Mouse (Mus musculus) stomach, embryonic 15.5 days (tissue): ENCODE measurements around the gene Il21. TPM values are rescaled to one million over a fixed set of nuclear protein-coding genes. Genes with fewer than 3 reads are reported as not detected.

Experiments
- ATAC-seq: fragments of 200-750 bp; cut with Nextera tagmentation; 2 replicates; pipeline ENCODE4 v1.8.0; 2017; ENCODE audit warnings: low read depth, moderate number of reproducible peaks, moderate TSS enrichment; ENCODE audit not compliant: insufficient read depth, low FRiP score
- H3K27ac ChIP-seq: fragments of 300-500 bp; sonication (generic); 2 replicates; pipeline ENCODE4 v1.5.1; 2015; ENCODE audit warnings: mild to moderate bottlenecking, inconsistent platforms
- H3K27me3 ChIP-seq: fragments of 300-500 bp; sonication (generic); replicated peaks from 2 replicates; pipeline ENCODE4 v1.6.1; 2015; ENCODE audit warnings: inconsistent platforms
- H3K36me3 ChIP-seq: fragments of 300-500 bp; sonication (generic); 2 replicates; pipeline ENCODE4 v1.6.1; 2015; ENCODE audit warnings: inconsistent platforms
- H3K4me1 ChIP-seq: fragments of 300-500 bp; sonication (generic); 2 replicates; pipeline ENCODE4 v1.6.1; 2015; ENCODE audit warnings: inconsistent platforms
- H3K4me2 ChIP-seq: fragments of 300-500 bp; sonication (generic); 2 replicates; pipeline ENCODE4 v1.6.1; 2015; ENCODE audit warnings: mild to moderate bottlenecking, inconsistent platforms
- H3K4me3 ChIP-seq: fragments of 300-500 bp; sonication (generic); replicated peaks from 2 replicates; pipeline ENCODE4 v1.5.1; 2015; ENCODE audit warnings: inconsistent platforms
- H3K9ac ChIP-seq: fragments of 300-500 bp; sonication (generic); 2 replicates; pipeline ENCODE4 v1.6.1; 2015; ENCODE audit warnings: inconsistent platforms
- H3K9me3 ChIP-seq: fragments of 300-500 bp; sonication (generic); 2 replicates; pipeline ENCODE4 v1.6.1; 2016; ENCODE audit warnings: inconsistent platforms
- WGBS: fragments of 180-500 bp; shearing (Covaris S2); methylation state at CpG from one replicate; pipeline ENCODE4 v1.1.7; 2015; 5-methylcytosine and 5-hydroxymethylcytosine counted together
- polyA plus RNA-seq: library from polyadenylated mRNA; unstranded; fragments of >200 nt; fragmentation: Nextera tagmentation; extraction: Ambion mirVana; gene quantifications from 2 replicates; pipeline ENCODE4 v1.2.1, GENCODE M21; 2015

The Il21 gene
- polyA plus RNA-seq: not detected in 2 replicates

DNA sequence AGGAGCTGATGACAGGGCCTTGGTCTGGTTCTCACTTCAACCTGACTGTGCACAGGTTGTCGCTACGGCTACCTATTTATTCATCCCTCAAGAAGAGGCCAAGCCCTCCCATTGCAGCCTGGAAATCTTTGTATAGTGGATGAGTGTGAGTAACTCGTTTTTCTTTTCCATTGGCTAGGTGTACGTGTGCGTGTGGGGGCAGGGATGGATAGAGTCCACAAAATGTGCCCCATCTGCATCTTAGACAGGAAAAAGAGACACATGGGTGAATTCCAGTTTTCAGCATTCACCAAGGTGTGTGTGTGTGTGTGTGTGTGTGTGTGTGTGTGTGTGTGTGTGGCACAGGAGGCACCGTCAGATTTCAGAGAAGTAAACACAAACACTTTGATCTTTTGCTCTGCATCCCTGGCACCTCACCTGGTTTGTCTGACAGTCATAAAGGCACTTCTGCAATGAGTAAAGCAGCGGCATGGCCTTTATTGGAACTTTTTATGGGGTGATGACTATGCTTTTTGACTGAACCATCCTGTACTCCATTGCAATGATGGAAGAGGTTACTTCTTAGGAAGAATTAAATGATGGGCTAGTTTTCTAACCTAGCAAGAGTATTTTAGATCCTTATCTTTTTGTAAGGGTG is at the start of gene Il21:
TSS of gene Il21 (minus strand) at position 51 of the 637 bp plus-strand sequence.
- no peaks in the 10 kb centered on the region for H3K9me3 ChIP-seq
- no peak within 1 kb of the TSS for H3K27ac ChIP-seq
- no peak within 1 kb of the TSS for H3K4me3 ChIP-seq
- no peak within 1 kb of the TSS for H3K9ac ChIP-seq
- H3K27me3 ChIP-seq: no peaks in the 10 kb centered on the region
- no peaks in the 10 kb centered on the region for H3K36me3 ChIP-seq
- no peak for ATAC-seq
- no peaks in the 10 kb centered on the region for H3K4me1 ChIP-seq
- WGBS: 76% methylated on average over 7 of the region's 7 CpGs
- H3K4me2 ChIP-seq: no peak within 1 kb of the TSS

DNA sequence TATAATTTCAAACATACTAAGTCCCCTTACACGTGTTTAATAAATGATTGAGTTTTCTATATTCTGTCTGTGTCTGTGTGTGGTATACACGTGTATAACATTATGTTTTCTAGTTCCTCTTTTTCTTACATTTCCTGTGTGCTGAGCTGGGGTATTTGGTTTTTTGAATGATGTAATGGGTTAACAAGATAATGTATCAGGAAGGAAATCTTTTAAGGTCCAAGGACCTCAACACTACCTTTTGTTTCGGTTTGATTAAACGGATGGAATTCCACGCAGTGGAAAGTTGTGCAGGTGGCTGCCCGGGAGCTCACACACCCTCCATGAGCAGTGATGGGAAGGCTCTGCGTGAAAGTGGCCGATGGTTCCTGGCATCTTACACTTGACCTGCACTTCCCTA is 48.4 kb upstream of the Il21 start:
- H3K4me1 ChIP-seq: no peaks in the 10 kb centered on the region
- WGBS: 64% methylated on average over 8 of the region's 8 CpGs
- H3K36me3 ChIP-seq: no peaks in the 10 kb centered on the region
- H3K9me3 ChIP-seq: no peaks in the 10 kb centered on the region
- no peaks in the 10 kb centered on the region for H3K27me3 ChIP-seq
- no peak for ATAC-seq
- no peak overlapping the region for H3K4me2 ChIP-seq
- no peak overlapping the region for H3K4me3 ChIP-seq
- no peak overlapping the region for H3K9ac ChIP-seq
- H3K27ac ChIP-seq: no peak overlapping the region

DNA sequence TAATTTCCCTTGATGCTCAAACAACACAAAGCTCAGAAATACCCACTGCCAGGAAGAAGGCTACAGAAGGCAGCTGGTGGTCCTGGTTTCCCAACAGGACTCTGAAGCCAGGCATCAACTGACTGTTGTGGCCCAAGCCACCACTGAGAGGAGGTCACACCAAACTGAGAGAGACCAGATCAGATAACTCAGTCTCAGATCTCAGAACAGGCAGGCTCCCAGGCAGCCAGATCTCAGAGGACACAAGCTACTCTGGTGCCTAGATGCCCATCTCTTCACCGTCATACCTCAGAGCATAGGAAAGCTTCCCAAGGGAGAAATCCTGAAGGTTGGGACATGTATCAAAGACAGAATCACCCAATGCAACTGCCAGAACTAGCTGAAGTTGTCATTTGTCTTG is 47.8 kb upstream of the Il21 start:
- H3K4me3 ChIP-seq: no peak overlapping the region
- H3K36me3 ChIP-seq: no peaks in the 10 kb centered on the region
- no peaks in the 10 kb centered on the region for H3K4me1 ChIP-seq
- H3K4me2 ChIP-seq: no peak overlapping the region
- H3K9ac ChIP-seq: no peak overlapping the region
- H3K27me3 ChIP-seq: no peaks in the 10 kb centered on the region
- WGBS: 91% methylated on average over 1 of the region's 1 CpGs
- ATAC-seq: no peak
- H3K9me3 ChIP-seq: no peaks in the 10 kb centered on the region
- H3K27ac ChIP-seq: no peak overlapping the region

DNA sequence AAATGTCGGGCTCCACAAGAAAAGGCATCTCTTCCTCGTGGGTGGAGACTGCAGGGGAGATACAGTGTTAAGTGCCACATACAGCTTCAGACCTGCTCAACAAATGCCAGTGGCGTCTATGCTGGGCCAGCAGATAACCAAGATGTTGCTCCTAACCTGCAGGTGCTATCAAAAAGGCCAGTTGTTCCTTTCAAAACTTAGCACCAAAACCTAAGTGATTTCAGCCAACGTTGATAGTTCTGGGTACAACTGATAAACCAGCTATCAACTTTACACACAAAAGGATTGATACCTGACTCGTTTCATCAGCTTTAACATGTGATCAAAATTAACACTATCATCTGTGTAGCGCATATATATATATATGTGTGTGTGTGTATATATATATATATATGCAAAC is 42.2 kb upstream of the Il21 start:
- no peak overlapping the region for H3K9ac ChIP-seq
- H3K9me3 ChIP-seq: no peaks in the 10 kb centered on the region
- no peaks in the 10 kb centered on the region for H3K36me3 ChIP-seq
- no peak; the same call in 1 of the 2 replicates for ATAC-seq
- no peaks in the 10 kb centered on the region for H3K4me1 ChIP-seq
- H3K27me3 ChIP-seq: no peaks in the 10 kb centered on the region
- 69% methylated on average over 6 of the region's 6 CpGs for WGBS
- H3K4me2 ChIP-seq: no peak overlapping the region
- H3K4me3 ChIP-seq: no peak overlapping the region
- no peak overlapping the region for H3K27ac ChIP-seq

DNA sequence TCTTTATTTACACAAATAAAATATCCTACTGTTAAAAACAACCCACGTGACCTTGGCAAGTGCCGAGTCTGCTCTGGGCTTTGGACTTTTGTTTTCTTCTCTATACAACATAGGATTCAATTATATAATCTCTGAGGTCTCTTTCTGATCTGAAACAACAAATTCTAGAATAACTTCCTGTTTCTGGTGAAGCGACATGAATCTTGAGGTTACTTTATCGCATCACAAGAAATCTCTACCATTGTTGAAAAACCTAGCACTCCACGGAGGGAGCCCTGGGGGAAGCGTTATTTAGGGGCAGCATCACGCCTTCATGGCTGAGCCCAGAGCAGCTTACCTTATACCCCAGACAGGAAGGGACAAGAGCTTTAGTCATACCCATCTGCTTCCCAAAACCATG is 40.7 kb upstream of the Il21 start:
- no peaks in the 10 kb centered on the region for H3K9me3 ChIP-seq

DNA sequence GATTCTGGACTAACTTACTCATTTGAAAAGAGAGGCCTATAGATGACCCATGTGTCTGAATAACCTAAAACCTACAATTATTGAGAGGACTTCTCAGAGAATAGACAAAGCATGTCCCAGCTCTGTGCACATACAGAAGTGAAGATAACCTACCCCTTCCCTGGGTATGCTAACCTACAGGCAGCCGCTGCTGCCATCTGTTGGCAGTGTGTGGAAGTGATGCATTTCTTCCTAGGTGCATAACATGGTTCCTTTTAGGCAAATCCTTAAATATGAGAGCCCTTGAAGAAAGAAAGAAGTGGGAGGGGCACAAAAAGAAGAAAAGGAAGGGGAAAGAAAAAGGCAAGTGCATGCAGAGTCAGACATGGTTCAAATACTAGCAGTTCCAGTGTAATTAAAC is 38.8 kb upstream of the Il21 start:
- Histone ChIP-seq H3K36me3 (no peaks in the 10 kb centered on the region), H3K9me3 (no peaks in the 10 kb centered on the region), H3K9ac (no peak overlapping the region), H3K4me1 (no peaks in the 10 kb centered on the region), H3K27me3 (no peaks in the 10 kb centered on the region), H3K27ac (no peak overlapping the region), H3K4me2 (no peak overlapping the region), H3K4me3 (no peak overlapping the region)
- 3% methylated on average over 1 of the region's 1 CpGs for WGBS
- no peak for ATAC-seq

More for the DNA sequence above, 40.7 kb upstream of the Il21 start:
- Histone ChIP-seq H3K4me2 (no peak overlapping the region), H3K27me3 (no peaks in the 10 kb centered on the region), H3K36me3 (no peaks in the 10 kb centered on the region), H3K4me1 (no peaks in the 10 kb centered on the region), H3K9ac (no peak overlapping the region), H3K27ac (no peak overlapping the region), H3K4me3 (no peak overlapping the region)
- no peak for ATAC-seq
- WGBS: 77% methylated on average over 7 of the region's 7 CpGs

DNA sequence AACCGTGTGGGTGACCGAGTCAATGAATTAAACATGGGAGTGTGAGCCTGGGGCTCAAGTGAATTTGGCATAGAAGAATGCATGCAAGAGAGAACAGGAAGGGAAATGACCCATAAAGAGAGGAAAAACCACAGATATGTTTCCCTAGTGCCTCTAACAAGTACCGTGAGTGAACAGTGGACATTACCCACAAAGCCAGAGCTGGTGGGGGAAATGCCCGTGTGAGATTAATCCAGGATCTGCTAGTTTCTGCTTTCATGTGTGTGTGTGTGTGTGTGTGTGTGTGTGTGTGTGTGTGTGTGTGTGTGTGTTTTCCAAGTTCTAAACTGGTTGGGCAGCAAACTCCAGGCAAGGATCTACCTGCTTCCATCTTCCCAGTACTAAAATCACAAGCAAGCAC is 37.5 kb upstream of the Il21 start:
- H3K36me3 ChIP-seq: no peaks in the 10 kb centered on the region
- H3K4me3 ChIP-seq: no peak overlapping the region
- H3K4me1 ChIP-seq: no peaks in the 10 kb centered on the region
- no peak overlapping the region for H3K27ac ChIP-seq
- no peak for ATAC-seq
- no peaks in the 10 kb centered on the region for H3K27me3 ChIP-seq
- no peak overlapping the region for H3K4me2 ChIP-seq
- no peaks in the 10 kb centered on the region for H3K9me3 ChIP-seq
- 86% methylated on average over 4 of the region's 4 CpGs for WGBS
- H3K9ac ChIP-seq: no peak overlapping the region

DNA sequence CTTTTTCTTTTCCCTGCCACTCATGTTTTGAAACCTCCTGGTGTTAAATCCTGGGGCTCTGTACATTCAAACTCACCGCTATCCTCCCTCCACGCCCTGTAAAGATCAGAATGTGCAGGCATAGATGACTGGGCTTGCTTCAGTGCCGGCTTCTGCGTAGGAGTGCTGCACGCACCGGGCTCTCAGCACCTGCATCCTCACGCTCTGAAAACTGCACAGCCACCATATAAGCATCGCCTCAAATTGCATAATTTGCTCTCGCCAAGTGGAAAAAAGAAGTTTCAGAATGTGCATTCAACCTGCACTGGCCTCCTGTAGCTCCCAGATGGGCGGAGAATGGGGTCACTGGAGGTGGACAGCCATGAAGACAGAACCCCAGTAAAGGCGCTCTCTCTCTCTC is 35.9 kb upstream of the Il21 start:
- ATAC-seq: no peak
- H3K9ac ChIP-seq: no peak overlapping the region
- H3K4me1 ChIP-seq: no peaks in the 10 kb centered on the region
- no peak overlapping the region for H3K27ac ChIP-seq
- no peak overlapping the region for H3K4me3 ChIP-seq
- no peaks in the 10 kb centered on the region for H3K9me3 ChIP-seq
- H3K4me2 ChIP-seq: no peak overlapping the region
- H3K27me3 ChIP-seq: no peaks in the 10 kb centered on the region
- 88% methylated on average over 11 of the region's 11 CpGs for WGBS
- H3K36me3 ChIP-seq: no peaks in the 10 kb centered on the region

DNA sequence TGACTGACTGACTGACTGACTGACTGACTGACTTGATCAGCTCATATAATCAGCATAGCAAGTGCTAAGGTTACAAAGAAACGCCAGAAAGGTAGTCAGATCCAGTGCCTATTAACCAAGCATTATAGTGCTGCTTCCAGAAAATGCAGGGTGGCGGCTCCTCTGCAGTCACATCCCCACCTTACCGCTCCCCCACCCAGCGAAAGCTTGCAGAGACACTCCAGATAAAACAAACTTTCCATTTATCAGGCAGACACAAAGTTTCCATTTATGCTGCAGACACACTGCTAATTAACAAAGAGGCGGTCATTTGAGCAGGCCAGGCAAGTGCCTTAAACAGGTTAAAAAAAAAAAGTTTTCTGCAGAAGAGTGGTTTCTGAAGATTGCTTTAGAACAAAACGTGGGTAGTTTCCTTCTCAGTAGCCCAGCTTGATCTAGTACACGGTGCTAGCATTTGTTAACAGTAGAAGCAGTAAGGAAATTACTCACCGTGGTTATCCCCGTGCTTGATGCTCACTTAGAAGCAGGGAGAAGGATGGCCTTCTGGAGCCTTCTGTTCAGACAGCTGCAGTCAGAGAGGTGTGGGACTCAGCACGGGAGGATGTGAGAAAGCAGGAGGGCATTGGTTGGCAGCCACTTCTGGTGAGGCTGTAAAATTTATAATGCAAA is 27.0 kb upstream of the Il21 start:
- no peak for ATAC-seq
- no peaks in the 10 kb centered on the region for H3K36me3 ChIP-seq
- H3K27ac ChIP-seq: no peak overlapping the region
- H3K9me3 ChIP-seq: no peaks in the 10 kb centered on the region
- no peaks in the 10 kb centered on the region for H3K4me1 ChIP-seq
- no peaks in the 10 kb centered on the region for H3K27me3 ChIP-seq
- H3K9ac ChIP-seq: no peak overlapping the region
- no peak overlapping the region for H3K4me2 ChIP-seq
- WGBS: 33% methylated on average over 10 of the region's 10 CpGs
- no peak overlapping the region for H3K4me3 ChIP-seq

DNA sequence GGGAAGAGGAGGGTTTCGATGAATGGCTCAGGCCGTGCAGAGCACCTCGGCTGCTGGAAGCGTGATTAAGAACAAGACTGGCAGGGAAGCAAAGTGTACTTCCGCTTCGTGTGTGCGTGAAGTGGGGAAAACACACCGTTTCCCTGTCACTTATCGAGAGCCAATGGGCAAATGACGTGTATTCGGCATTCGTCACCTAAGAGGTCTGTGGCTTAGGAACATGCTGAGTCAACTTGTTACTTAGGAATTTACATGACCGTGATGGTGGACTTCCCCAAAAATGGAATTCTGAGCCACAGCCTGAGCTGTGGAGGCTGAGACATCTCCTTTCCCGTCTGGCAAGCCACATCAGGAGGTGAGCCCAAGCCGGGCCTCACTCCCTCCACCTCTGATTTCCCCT is 25.3 kb upstream of the Il21 start:
- H3K27me3 ChIP-seq: no peaks in the 10 kb centered on the region
- H3K4me1 ChIP-seq: no peaks in the 10 kb centered on the region
- H3K4me3 ChIP-seq: no peak overlapping the region
- H3K9ac ChIP-seq: no peak overlapping the region
- no peak overlapping the region for H3K27ac ChIP-seq
- no peak overlapping the region for H3K4me2 ChIP-seq
- H3K9me3 ChIP-seq: no peaks in the 10 kb centered on the region
- WGBS: 84% methylated on average over 15 of the region's 15 CpGs
- no peaks in the 10 kb centered on the region for H3K36me3 ChIP-seq
- no peak for ATAC-seq

DNA sequence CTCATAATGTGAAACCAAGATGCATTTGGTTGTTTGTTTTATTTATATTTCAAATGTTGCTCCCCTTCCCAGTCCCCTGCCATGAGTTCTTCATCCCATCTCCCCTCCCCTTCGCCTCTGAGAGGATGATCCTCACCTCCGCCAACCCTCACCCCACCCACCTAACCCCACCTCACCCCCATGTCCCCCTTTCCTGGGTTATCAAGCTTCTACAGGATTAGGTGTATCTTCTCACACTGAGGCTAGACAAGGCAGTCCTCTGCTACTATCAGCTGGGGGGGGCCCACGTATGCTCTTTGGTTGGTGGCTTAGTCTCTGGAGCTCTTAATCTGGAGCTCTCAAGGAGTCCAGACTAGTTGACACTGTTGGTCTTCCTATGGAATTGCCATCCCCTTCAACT is 18.5 kb upstream of the Il21 start:
- H3K9ac ChIP-seq: no peak overlapping the region
- H3K36me3 ChIP-seq: no peaks in the 10 kb centered on the region
- no peaks in the 10 kb centered on the region for H3K27me3 ChIP-seq
- WGBS: 85% methylated on average over 3 of the region's 3 CpGs
- no peak for ATAC-seq
- no peak overlapping the region for H3K4me2 ChIP-seq
- no peak overlapping the region for H3K4me3 ChIP-seq
- H3K4me1 ChIP-seq: no peaks in the 10 kb centered on the region
- H3K27ac ChIP-seq: no peak overlapping the region
- H3K9me3 ChIP-seq: no peaks in the 10 kb centered on the region

DNA sequence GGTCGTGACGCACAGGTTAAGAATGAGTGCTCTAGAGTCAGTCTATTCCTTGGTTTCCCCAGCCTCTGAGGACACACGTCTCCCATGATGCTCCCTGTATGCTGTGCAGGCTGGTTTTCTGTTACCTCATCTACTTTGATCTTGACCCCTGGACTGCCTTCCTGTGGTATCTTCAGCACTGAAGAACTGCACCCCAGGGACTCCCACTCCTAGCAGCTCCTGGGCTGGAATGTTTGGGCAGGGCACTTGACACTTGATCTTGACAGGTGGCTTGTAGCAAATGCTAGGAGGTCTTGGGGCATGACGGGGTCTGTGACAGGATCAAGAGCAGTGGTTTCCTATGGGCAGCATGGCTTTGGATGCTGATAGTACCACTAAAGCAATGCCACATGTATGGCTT is 2.6 kb upstream of the Il21 start:
- no peak overlapping the region for H3K27ac ChIP-seq
- no peak overlapping the region for H3K4me3 ChIP-seq
- H3K4me1 ChIP-seq: no peaks in the 10 kb centered on the region
- no peak for ATAC-seq
- WGBS: 77% methylated on average over 4 of the region's 4 CpGs
- no peaks in the 10 kb centered on the region for H3K9me3 ChIP-seq
- H3K36me3 ChIP-seq: no peaks in the 10 kb centered on the region
- no peak overlapping the region for H3K9ac ChIP-seq
- H3K27me3 ChIP-seq: no peaks in the 10 kb centered on the region
- H3K4me2 ChIP-seq: no peak overlapping the region

DNA sequence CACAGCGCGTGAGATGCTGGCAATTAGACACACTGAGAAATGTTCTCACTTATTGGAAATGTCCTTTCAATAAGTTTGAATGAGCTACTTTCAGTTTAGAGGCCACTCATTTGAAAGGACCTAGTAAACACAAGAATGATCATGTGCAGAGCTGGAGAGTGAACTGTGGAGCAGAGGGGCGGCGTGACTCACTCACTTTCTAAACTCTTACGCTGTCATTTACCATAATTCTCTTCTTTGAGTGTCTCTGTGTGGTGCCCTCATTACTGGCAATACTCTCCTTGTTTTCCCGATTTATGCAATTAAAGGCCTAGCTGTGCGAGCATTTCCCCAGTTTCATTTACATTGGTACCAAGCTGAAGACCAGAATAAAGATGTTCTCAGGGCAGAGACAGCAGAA is 1.3 kb downstream of the Il21 start:
- no peak overlapping the region for H3K4me3 ChIP-seq
- no peaks in the 10 kb centered on the region for H3K36me3 ChIP-seq
- 85% methylated on average over 7 of the region's 7 CpGs for WGBS
- no peak overlapping the region for H3K27ac ChIP-seq
- no peak overlapping the region for H3K4me2 ChIP-seq
- no peak overlapping the region for H3K9ac ChIP-seq
- H3K9me3 ChIP-seq: no peaks in the 10 kb centered on the region
- no peak for ATAC-seq
- H3K4me1 ChIP-seq: no peaks in the 10 kb centered on the region
- H3K27me3 ChIP-seq: no peaks in the 10 kb centered on the region
